Mouse (Mus musculus) lung, adult 18-20 months (tissue): ENCODE results near the gene Zdhhc24.
"Not testable (repeated sequence)": the region's sequence is repeated elsewhere in the genome, so short reads cannot be mapped to it uniquely, and the experiment has no call there.

Experiments used
- DNase-seq, 2 experiments: peaks; one replicate each; pipeline ENCODE4 v3.0.0; 2022; ENCODE audit warnings: mixed read lengths in 2 of 2

The Zdhhc24 gene

GRCm38 (mm10) chr19:4878405-4879323, at the start of gene Zdhhc24:
Zdhhc24 (plus strand) TSS chr19:4878668.
- DNase-seq: peak; percentile 95 to 96

- DNase-seq: peak; percentile 29 to 32
Observed at GRCm38 (mm10) chr19:4829156-4829555, 49.3 kb upstream of the Zdhhc24 start.

GRCm38 (mm10) chr19:4833977-4834376, 44.5 kb upstream of the Zdhhc24 start:
- peak in 1 of 2 experiments; percentile 38 for DNase-seq

GRCm38 (mm10) chr19:4836096-4836495, 42.4 kb upstream of the Zdhhc24 start:
- peak in 1 of 2 experiments; percentile 29 for DNase-seq

- DNase-seq: no peak
Observed at GRCm38 (mm10) chr19:4837049-4837448, 41.4 kb upstream of the Zdhhc24 start.

GRCm38 (mm10) chr19:4838526-4839140, 39.8 kb upstream of the Zdhhc24 start:
- DNase-seq: no peak

GRCm38 (mm10) chr19:4839149-4839548, 39.3 kb upstream of the Zdhhc24 start, which contains the start of the genes Ccs and Ccdc87:
Ccs (minus strand) TSS chr19:4839332.
Ccdc87 (plus strand) TSS chr19:4839366.
- DNase-seq: peak; percentile 98

- DNase-seq: no peak
Observed at GRCm38 (mm10) chr19:4840848-4841247, 37.6 kb upstream of the Zdhhc24 start.

GRCm38 (mm10) chr19:4842611-4843010, 35.9 kb upstream of the Zdhhc24 start:
- DNase-seq: no peak

GRCm38 (mm10) chr19:4845846-4846245, 32.6 kb upstream of the Zdhhc24 start:
- no peak for DNase-seq

- DNase-seq: peak; percentile 29 to 53
Observed at GRCm38 (mm10) chr19:4847490-4847889, 31.0 kb upstream of the Zdhhc24 start.

- DNase-seq: no peak
Observed at GRCm38 (mm10) chr19:4849800-4850199, 28.7 kb upstream of the Zdhhc24 start.

GRCm38 (mm10) chr19:4850281-4850680, 28.2 kb upstream of the Zdhhc24 start:
- DNase-seq: no peak

- DNase-seq: peak; percentile 90 to 91
Observed at GRCm38 (mm10) chr19:4854552-4855469, 23.7 kb upstream of the Zdhhc24 start, which contains the start of gene Ctsf. Ctsf (plus strand) TSS chr19:4855130.

GRCm38 (mm10) chr19:4855470-4855820, 23.0 kb upstream of the Zdhhc24 start:
- no peak for DNase-seq

- DNase-seq: no peak
Observed at GRCm38 (mm10) chr19:4855951-4856350, 22.5 kb upstream of the Zdhhc24 start.

- no peak for DNase-seq
Observed at GRCm38 (mm10) chr19:4859081-4859480, 19.4 kb upstream of the Zdhhc24 start.

GRCm38 (mm10) chr19:4863048-4863447, 15.4 kb upstream of the Zdhhc24 start:
- DNase-seq: no peak

GRCm38 (mm10) chr19:4865147-4865546, 13.3 kb upstream of the Zdhhc24 start:
- peak; percentile 39 to 44 for DNase-seq

GRCm38 (mm10) chr19:4874613-4875012, 3.9 kb upstream of the Zdhhc24 start:
- DNase-seq: not testable (repeated sequence)

- DNase-seq: no peak
Observed at GRCm38 (mm10) chr19:4876241-4876640, 2.2 kb upstream of the Zdhhc24 start.

GRCm38 (mm10) chr19:4876755-4877154, 1.7 kb upstream of the Zdhhc24 start:
- no peak for DNase-seq

- DNase-seq: peak; percentile 30 to 51
Observed at GRCm38 (mm10) chr19:4877785-4878184, 683 bp upstream of the Zdhhc24 start, which contains the start of gene Actn3. Actn3 (minus strand) TSS chr19:4877909.
